Mouse (Mus musculus) hindbrain, postnatal 0 days (tissue): Measurements from ENCODE around the gene Gtpbp4. TPM values are rescaled to one million over a fixed set of nuclear protein-coding genes. Genes with fewer than 3 reads are reported as not detected.
"Not testable (repeated sequence)": the region's sequence is repeated elsewhere in the genome, so short reads cannot be mapped to it uniquely, and the experiment has no call there.

Experiments used
- ATAC-seq: fragments of 200-750 bp; cut with Nextera tagmentation; 2 replicates; pipeline ENCODE4 v1.8.0; 2017; ENCODE audit warnings: mild to moderate bottlenecking, moderate TSS enrichment, moderate library complexity
- DNase-seq: peaks from one replicate; pipeline ENCODE4 v3.0.0-alpha.2; 2015; ENCODE audit warnings: low spot score
- H3K27ac ChIP-seq: fragments of 300-500 bp; sonication (generic); 2 replicates; pipeline ENCODE4 v1.5.1; 2014; ENCODE audit warnings: mild to moderate bottlenecking
- H3K27me3 ChIP-seq: fragments of 300-500 bp; sonication (generic); 2 replicates; pipeline ENCODE4 v1.6.1; 2014; ENCODE audit warnings: low read length, mixed read lengths; ENCODE audit not compliant: insufficient read depth
- H3K36me3 ChIP-seq: fragments of 300-500 bp; sonication (generic); 2 replicates; pipeline ENCODE4 v1.6.1; 2014; ENCODE audit warnings: low read length, mixed read lengths; ENCODE audit not compliant: insufficient read depth
- H3K4me1 ChIP-seq: fragments of 300-500 bp; sonication (generic); 2 replicates; pipeline ENCODE4 v1.6.1; 2014; ENCODE audit warnings: antibody characterized with exemption, low read length, mixed read lengths; ENCODE audit not compliant: insufficient read depth
- H3K4me2 ChIP-seq: fragments of 300-500 bp; sonication (generic); 2 replicates; pipeline ENCODE4 v1.6.1; 2014; ENCODE audit warnings: low read depth, mild to moderate bottlenecking, low read length, moderate library complexity, mixed read lengths
- H3K4me3 ChIP-seq: fragments of 300-500 bp; sonication (generic); 2 replicates; pipeline ENCODE4 v1.5.1; 2014; ENCODE audit warnings: low read length
- H3K9ac ChIP-seq: fragments of 300-500 bp; sonication (generic); replicated peaks from 2 replicates; pipeline ENCODE4 v1.6.1; 2014; ENCODE audit warnings: mild to moderate bottlenecking, low read length, moderate library complexity, mixed read lengths
- H3K9me3 ChIP-seq: fragments of 300-500 bp; sonication (generic); 2 replicates; pipeline ENCODE4 v1.6.1; 2016; ENCODE audit warnings: low read length, mixed read lengths
- WGBS: fragments of 180-500 bp; shearing (Covaris S2); extraction: QIAGEN DNeasy Blood & Tissue Kit; methylation state at CpG from one replicate; pipeline ENCODE4 v1.1.7; 2014; 5-methylcytosine and 5-hydroxymethylcytosine counted together
- polyA plus RNA-seq: library from polyadenylated mRNA; unstranded; fragments of >200 nt; fragmentation: Nextera tagmentation; extraction: Ambion mirVana; gene quantifications from 2 replicates; pipeline ENCODE4 v1.2.1, GENCODE M21; 2015
- total RNA-seq: library from RNA; depleted of rRNA; stranded (reverse); fragments of >200 nt; gene quantifications from 2 replicates; pipeline ENCODE4 v1.2.3, GENCODE M21; 2014

Gene Gtpbp4
- total and polyA plus RNA-seq, 2 experiments from 2014 or later, result 11.9 to 53.0 TPM

GRCm38 (mm10) chr13:8955127-8955526 lies 40.8 kb downstream of the Gtpbp4 start:
- H3K27me3 ChIP-seq, H3K4me3 ChIP-seq, ATAC-seq, H3K27ac ChIP-seq, H3K9me3 ChIP-seq, DNase-seq, H3K4me1 ChIP-seq, H3K36me3 ChIP-seq, H3K9ac ChIP-seq, H3K4me2 ChIP-seq: not testable (repeated sequence)
- 68% methylated on average over 2 of the region's 2 CpGs for WGBS

GRCm38 (mm10) chr13:8952563-8952962 lies 43.3 kb downstream of the Gtpbp4 start, which contains the start of gene Idi2:
Idi2 (plus strand) TSS chr13:8952863.
- not testable (repeated sequence) for ATAC-seq, H3K9me3 ChIP-seq, H3K27ac ChIP-seq, H3K4me2 ChIP-seq, DNase-seq, H3K36me3 ChIP-seq, H3K9ac ChIP-seq, H3K27me3 ChIP-seq, H3K4me3 ChIP-seq, H3K4me1 ChIP-seq

- H3K27ac ChIP-seq, DNase-seq, H3K36me3 ChIP-seq, H3K9ac ChIP-seq, H3K4me1 ChIP-seq, H3K4me2 ChIP-seq, H3K4me3 ChIP-seq, H3K27me3 ChIP-seq, H3K9me3 ChIP-seq, ATAC-seq: not testable (repeated sequence)
Measured at GRCm38 (mm10) chr13:8948131-8948530, 47.8 kb downstream of the Gtpbp4 start, which contains the start of gene Gm9745. Gm9745 (minus strand) TSS chr13:8948231.

- DNase-seq, H3K4me2 ChIP-seq, H3K9me3 ChIP-seq, H3K36me3 ChIP-seq, H3K27me3 ChIP-seq, ATAC-seq, H3K9ac ChIP-seq, H3K27ac ChIP-seq, H3K4me1 ChIP-seq, H3K4me3 ChIP-seq: not testable (repeated sequence)
- no CpG with 5 or more reads among the region's 5 CpGs for WGBS
Measured at GRCm38 (mm10) chr13:8943828-8944227, 52.1 kb downstream of the Gtpbp4 start.

- DNase-seq, result not testable (repeated sequence)
- no CpG with 5 or more reads among the region's 5 CpGs for WGBS
Measured at GRCm38 (mm10) chr13:8941701-8942100, 54.2 kb downstream of the Gtpbp4 start.

GRCm38 (mm10) chr13:8941110-8941509 lies 54.8 kb downstream of the Gtpbp4 start:
- H3K4me1 ChIP-seq, H3K4me2 ChIP-seq, H3K36me3 ChIP-seq, H3K9ac ChIP-seq, H3K9me3 ChIP-seq, DNase-seq, H3K27ac ChIP-seq, H3K4me3 ChIP-seq, H3K27me3 ChIP-seq: not testable (repeated sequence)
- 80% methylated on average over 4 of the region's 4 CpGs for WGBS
- 0 out of 2 replicates have a peak, but pooled peaks have one; percentile 27 for ATAC-seq

More at GRCm38 (mm10) chr13:8941701-8942100, 54.2 kb downstream of the Gtpbp4 start:
- H3K36me3 ChIP-seq, H3K4me3 ChIP-seq, H3K4me2 ChIP-seq, H3K9ac ChIP-seq, H3K4me1 ChIP-seq, ATAC-seq, H3K27me3 ChIP-seq, H3K27ac ChIP-seq, H3K9me3 ChIP-seq: not testable (repeated sequence)

- H3K36me3 ChIP-seq, ATAC-seq, H3K9me3 ChIP-seq, H3K4me3 ChIP-seq, H3K4me1 ChIP-seq, H3K9ac ChIP-seq, DNase-seq, H3K4me2 ChIP-seq, H3K27me3 ChIP-seq, H3K27ac ChIP-seq: not testable (repeated sequence)
- WGBS, result 84% methylated on average over 6 of the region's 6 CpGs
Measured at GRCm38 (mm10) chr13:8937611-8938140, 58.2 kb downstream of the Gtpbp4 start.
